Mouse (Mus musculus): ENCODE data around the gene Spata2l.
"Not testable (repeated sequence)": the region's sequence is repeated elsewhere in the genome, so short reads cannot be mapped to it uniquely, and the experiment has no call there.

Gene Spata2l

GRCm38 (mm10) chr8:123247748-123248147, 11.7 kb upstream of the Spata2l start:
- DNase-seq (ENCODE audit: low read depth, low spot score), result no peak

- DNase-seq (ENCODE audit: low read depth, low spot score), result no peak
These were observed 9.5 kb upstream of the Spata2l start for GRCm38 (mm10) chr8:123245543-123245942.

- no peak for DNase-seq (ENCODE audit: low read depth, low spot score)
These were observed 8.3 kb upstream of the Spata2l start for GRCm38 (mm10) chr8:123244382-123244781.

- no peak for DNase-seq (ENCODE audit: low read depth, low spot score)
These were observed 7.0 kb upstream of the Spata2l start for GRCm38 (mm10) chr8:123243053-123243452.

GRCm38 (mm10) chr8:123242107-123242923, 6.3 kb upstream of the Spata2l start:
- no peak for DNase-seq (ENCODE audit: low read depth, low spot score)

- no peak for DNase-seq (ENCODE audit: low read depth, low spot score)
These were observed 3.4 kb upstream of the Spata2l start for GRCm38 (mm10) chr8:123239398-123239797.

- DNase-seq (ENCODE audit: low read depth, low spot score), result peak; percentile 60
These were observed 1.0 kb downstream of the Spata2l start for GRCm38 (mm10) chr8:123234918-123235519.

GRCm38 (mm10) chr8:123233760-123234159, 2.3 kb downstream of the Spata2l start:
- DNase-seq (ENCODE audit: low read depth, low spot score), result no peak

GRCm38 (mm10) chr8:123233300-123233699, 2.7 kb downstream of the Spata2l start:
- DNase-seq (ENCODE audit: low read depth, low spot score), result no peak

GRCm38 (mm10) chr8:123232553-123232952, 3.5 kb downstream of the Spata2l start:
- DNase-seq (ENCODE audit: low read depth, low spot score), result no peak

GRCm38 (mm10) chr8:123231742-123232141, 4.3 kb downstream of the Spata2l start:
- DNase-seq (ENCODE audit: low read depth, low spot score), result no peak

- not testable (repeated sequence) for DNase-seq (ENCODE audit: low read depth, low spot score)
These were observed 5.7 kb downstream of the Spata2l start for GRCm38 (mm10) chr8:123230326-123230725.

GRCm38 (mm10) chr8:123228416-123228815, 7.6 kb downstream of the Spata2l start:
- no peak for DNase-seq (ENCODE audit: low read depth, low spot score)

GRCm38 (mm10) chr8:123224278-123225266, 11.5 kb downstream of the Spata2l start, which contains the start of gene Cdk10:
TSS of gene Cdk10 (plus strand) at chr8:123224842.
- peak; percentile 93 for DNase-seq (ENCODE audit: low read depth, low spot score)

- no peak for DNase-seq (ENCODE audit: low read depth, low spot score)
These were observed 15.1 kb downstream of the Spata2l start for GRCm38 (mm10) chr8:123220917-123221316.

GRCm38 (mm10) chr8:123215430-123215829, 20.6 kb downstream of the Spata2l start:
- no peak for DNase-seq (ENCODE audit: low read depth, low spot score)

GRCm38 (mm10) chr8:123213118-123213772, 22.8 kb downstream of the Spata2l start:
- DNase-seq (ENCODE audit: low read depth, low spot score), result no peak

GRCm38 (mm10) chr8:123212321-123213117, 23.5 kb downstream of the Spata2l start, which contains the start of the genes Chmp1a and Spata33:
TSS of gene Chmp1a (minus strand) at chr8:123212763.
TSS of gene Spata33 (plus strand) at chr8:123212832.
- peak; percentile 95 for DNase-seq (ENCODE audit: low read depth, low spot score)

GRCm38 (mm10) chr8:123211876-123212275, 24.2 kb downstream of the Spata2l start:
- no peak for DNase-seq (ENCODE audit: low read depth, low spot score)

- peak; percentile 51 for DNase-seq (ENCODE audit: low read depth, low spot score)
These were observed 32.5 kb downstream of the Spata2l start for GRCm38 (mm10) chr8:123203571-123203970.

Measured in CD4-positive, CD25-positive, alpha-beta regulatory T cell, adult 2 months (primary cell).